Mouse (Mus musculus) liver, postnatal 0 days (tissue): ENCODE measurements around the gene Slc8a3.

Experiments used
- CTCF ChIP-seq: sonication (generic); IDR thresholded peaks from 2 replicates; pipeline ENCODE4 v1.5.1; 2016; ENCODE audit warnings: antibody characterized with exemption, low read depth
- EP300 ChIP-seq: IDR thresholded peaks from 2 replicates; pipeline ENCODE4 v1.6.1; 2016; ENCODE audit warnings: antibody characterized with exemption, low read depth, mild to moderate bottlenecking

- TF ChIP-seq CTCF (no peak), EP300 (no peak)
These were observed 88.0 kb downstream of the Slc8a3 start for GRCm38 (mm10) chr12:81244954-81245353.
